Mouse (Mus musculus): ENCODE data around the gene Fgfr2.

DNA sequence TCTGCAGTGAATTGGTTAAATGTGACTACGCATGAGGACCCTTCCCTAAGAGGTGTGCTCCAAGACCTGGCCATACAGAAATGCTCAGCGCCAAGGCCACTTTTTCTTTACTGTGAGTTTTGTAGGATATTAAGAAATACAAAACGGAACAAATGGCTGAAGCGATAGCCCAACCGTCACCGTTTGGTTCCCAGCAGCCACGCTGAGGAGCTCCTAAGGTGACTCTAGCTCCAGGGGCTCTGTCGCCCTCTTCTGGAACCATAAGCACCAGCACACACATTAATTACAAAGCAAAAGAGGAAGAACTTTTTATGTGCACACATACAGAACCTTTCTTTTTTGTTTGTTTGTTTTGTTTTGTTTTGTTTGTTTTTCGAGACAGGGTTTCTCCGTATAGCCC is 225.9 kb downstream of the Fgfr2 start:
- TF ChIP-seq POLR2A (IDR thresholded peaks at IDR 0.05; ENCODE audit: borderline replicate concordance, extremely low read depth, low read depth, low read length) (no peak), CTCF (IDR thresholded peaks at IDR 0.05; ENCODE audit: insufficient read depth, low read length) (0 out of 2 replicates have a peak, but pooled peaks have one; percentile 1)
